Mouse (Mus musculus): Measurements from ENCODE around the gene Glrx3. TPM values are rescaled to one million over a fixed set of nuclear protein-coding genes. Genes with fewer than 3 reads are reported as not detected.

Glrx3 gene
- polyA plus RNA-seq (2014; fragmentation: Nextera tagmentation; extraction: Ambion mirVana), result 289 and 319 TPM in 2 replicates

DNA sequence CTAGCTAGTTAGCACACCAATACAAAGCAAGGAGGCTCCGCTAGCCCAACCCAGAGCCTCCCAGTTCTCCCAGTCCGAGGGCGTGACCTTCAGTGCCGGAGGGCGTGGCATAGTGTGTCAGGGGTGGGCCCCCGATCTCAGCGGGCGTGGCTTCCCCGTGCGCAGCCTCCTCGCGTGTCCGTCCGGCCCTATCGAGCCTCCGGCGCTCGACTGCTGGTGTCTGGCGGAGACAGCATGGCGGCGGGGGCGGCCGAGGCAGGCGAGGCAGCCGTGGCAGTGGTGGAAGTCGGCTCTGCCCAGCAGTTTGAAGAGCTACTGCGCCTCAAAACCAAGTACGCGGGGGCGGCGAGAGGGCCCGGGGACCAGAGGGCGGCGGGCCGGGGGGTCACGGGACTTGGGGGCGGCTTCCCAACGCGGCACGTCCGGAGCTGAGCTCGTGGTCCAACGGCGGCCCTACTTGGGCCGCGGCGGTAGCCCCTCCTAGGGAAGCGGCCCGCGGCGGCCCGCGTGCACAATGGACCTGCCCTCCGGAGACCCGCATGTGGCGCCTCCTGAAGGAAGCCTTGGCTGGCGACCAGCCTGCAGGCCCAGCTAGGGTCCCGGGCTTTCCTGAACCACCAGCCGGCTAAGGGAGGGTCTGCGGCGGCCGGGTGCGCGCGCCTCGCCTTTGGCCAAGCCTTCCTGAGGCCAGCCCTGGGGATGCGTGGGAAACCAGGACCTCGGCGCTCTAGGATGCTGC lies at the start of gene Glrx3:
Gene Glrx3 (plus strand): TSS at position 175 of the 739 bp plus-strand sequence.
- H3K9ac ChIP-seq (ENCODE audit: low read depth, low read length), result peak within 1 kb of the TSS; percentile 93
- H3K36me3 ChIP-seq (ENCODE audit: control insufficient read depth, insufficient read depth, low read length), result no peaks in the 10 kb centered on the region
- no peaks in the 10 kb centered on the region for H3K27me3 ChIP-seq (ENCODE audit: control insufficient read depth, insufficient read depth, low read length)
- peak within 1 kb of the TSS; percentile 79 for H3K4me2 ChIP-seq (replicated peaks; ENCODE audit: low read depth, low read length)
- H3K4me3 ChIP-seq (ENCODE audit: low read length), result peak within 1 kb of the TSS; percentile 96
- H3K9me3 ChIP-seq (ENCODE audit: control insufficient read depth, low read length), result no peaks in the 10 kb centered on the region
- peak; percentile 97 for ATAC-seq (ENCODE audit: low FRiP score, low TSS enrichment)
- peak within 1 kb of the TSS; percentile 69 for H3K27ac ChIP-seq (ENCODE audit: low read depth, low read length)
- 1% methylated on average over 60 of the region's 69 CpGs for WGBS
- peaks cover 7% of the 10 kb centered on the region; the same call in 1 of the 2 replicates for H3K4me1 ChIP-seq (ENCODE audit: control insufficient read depth, insufficient read depth, low read length)

- no peak for ATAC-seq (ENCODE audit: low FRiP score, low TSS enrichment)
- no peak overlapping the region for H3K4me2 ChIP-seq (replicated peaks; ENCODE audit: low read depth, low read length)
- H3K9me3 ChIP-seq (ENCODE audit: control insufficient read depth, low read length), result no peaks in the 10 kb centered on the region
- H3K36me3 ChIP-seq (ENCODE audit: control insufficient read depth, insufficient read depth, low read length), result no peaks in the 10 kb centered on the region
- no peak overlapping the region for H3K27ac ChIP-seq (ENCODE audit: low read depth, low read length)
- 73% methylated on average over 5 of the region's 5 CpGs for WGBS
- H3K9ac ChIP-seq (ENCODE audit: low read depth, low read length), result no peak overlapping the region
- no peak overlapping the region for H3K4me3 ChIP-seq (ENCODE audit: low read length)
- H3K4me1 ChIP-seq (ENCODE audit: control insufficient read depth, insufficient read depth, low read length), result no peaks in the 10 kb centered on the region
- no peaks in the 10 kb centered on the region for H3K27me3 ChIP-seq (ENCODE audit: control insufficient read depth, insufficient read depth, low read length)
Observed at GRCm38 (mm10) chr7:137387863-137388262, 49.6 kb upstream of the Glrx3 start.

GRCm38 (mm10) chr7:137395421-137395820 lies 42.0 kb upstream of the Glrx3 start:
- Histone ChIP-seq H3K4me1 (ENCODE audit: control insufficient read depth, insufficient read depth, low read length) (no peaks in the 10 kb centered on the region), H3K36me3 (ENCODE audit: control insufficient read depth, insufficient read depth, low read length) (no peaks in the 10 kb centered on the region), H3K4me3 (ENCODE audit: low read length) (no peak overlapping the region), H3K4me2 (replicated peaks; ENCODE audit: low read depth, low read length) (no peak overlapping the region), H3K9me3 (ENCODE audit: control insufficient read depth, low read length) (no peaks in the 10 kb centered on the region), H3K27ac (ENCODE audit: low read depth, low read length) (no peak overlapping the region), H3K27me3 (ENCODE audit: control insufficient read depth, insufficient read depth, low read length) (no peaks in the 10 kb centered on the region), H3K9ac (ENCODE audit: low read depth, low read length) (no peak overlapping the region)
- no peak for ATAC-seq (ENCODE audit: low FRiP score, low TSS enrichment)
- 80% methylated on average over 4 of the region's 4 CpGs for WGBS

DNA sequence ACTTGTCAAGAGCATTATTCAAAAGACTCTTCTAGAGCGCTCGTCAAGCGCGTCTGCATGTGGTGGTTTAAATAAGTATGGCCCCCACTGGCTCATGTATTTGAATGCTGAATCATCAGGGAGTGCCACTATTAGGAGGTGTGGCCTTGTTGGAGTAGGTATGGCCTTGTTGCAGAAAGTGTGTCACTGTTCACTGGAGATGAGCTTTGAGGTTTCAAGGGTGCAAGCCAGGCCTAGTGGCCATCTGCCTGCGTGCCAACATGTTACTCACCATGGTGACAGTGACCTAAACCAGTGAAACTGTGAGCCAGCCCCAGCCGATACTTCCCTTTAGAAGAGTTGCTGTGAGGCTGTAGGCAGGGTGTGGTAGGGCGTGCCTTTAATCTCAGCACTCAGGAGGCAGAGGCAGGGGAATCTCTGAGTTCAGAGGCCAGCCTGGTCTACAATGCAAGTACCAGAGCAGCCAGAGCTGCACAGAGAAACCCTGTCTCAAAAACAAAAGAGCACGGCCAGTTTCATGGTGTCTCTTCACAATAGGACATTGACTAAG lies 40.0 kb upstream of the Glrx3 start:
- Histone ChIP-seq H3K27me3 (ENCODE audit: control insufficient read depth, insufficient read depth, low read length) (no peaks in the 10 kb centered on the region), H3K4me3 (ENCODE audit: low read length) (no peak overlapping the region), H3K9ac (ENCODE audit: low read depth, low read length) (no peak overlapping the region), H3K36me3 (ENCODE audit: control insufficient read depth, insufficient read depth, low read length) (no peaks in the 10 kb centered on the region), H3K27ac (ENCODE audit: low read depth, low read length) (no peak overlapping the region), H3K4me1 (ENCODE audit: control insufficient read depth, insufficient read depth, low read length) (no peaks in the 10 kb centered on the region), H3K4me2 (replicated peaks; ENCODE audit: low read depth, low read length) (no peak overlapping the region), H3K9me3 (ENCODE audit: control insufficient read depth, low read length) (peaks cover 4% of the 10 kb centered on the region; the same call in 1 of the 2 replicates)
- no peak for ATAC-seq (ENCODE audit: low FRiP score, low TSS enrichment)
- 99% methylated on average over 8 of the region's 8 CpGs for WGBS

- no peaks in the 10 kb centered on the region for H3K27me3 ChIP-seq (ENCODE audit: control insufficient read depth, insufficient read depth, low read length)
- no peak overlapping the region for H3K4me2 ChIP-seq (replicated peaks; ENCODE audit: low read depth, low read length)
- no peak overlapping the region for H3K9ac ChIP-seq (ENCODE audit: low read depth, low read length)
- no peaks in the 10 kb centered on the region for H3K36me3 ChIP-seq (ENCODE audit: control insufficient read depth, insufficient read depth, low read length)
- peaks cover 4% of the 10 kb centered on the region; the same call in 1 of the 2 replicates for H3K9me3 ChIP-seq (ENCODE audit: control insufficient read depth, low read length)
- ATAC-seq (ENCODE audit: low FRiP score, low TSS enrichment), result no peak
- H3K4me3 ChIP-seq (ENCODE audit: low read length), result no peak overlapping the region
- no peaks in the 10 kb centered on the region for H3K4me1 ChIP-seq (ENCODE audit: control insufficient read depth, insufficient read depth, low read length)
- H3K27ac ChIP-seq (ENCODE audit: low read depth, low read length), result no peak overlapping the region
- WGBS, result 88% methylated on average over 4 of the region's 4 CpGs
Observed at GRCm38 (mm10) chr7:137398973-137399372, 38.4 kb upstream of the Glrx3 start.

- Histone ChIP-seq H3K9me3 (ENCODE audit: control insufficient read depth, low read length) (peaks cover 4% of the 10 kb centered on the region; the same call in 1 of the 2 replicates), H3K9ac (ENCODE audit: low read depth, low read length) (no peak overlapping the region), H3K4me2 (replicated peaks; ENCODE audit: low read depth, low read length) (no peak overlapping the region), H3K4me1 (ENCODE audit: control insufficient read depth, insufficient read depth, low read length) (no peaks in the 10 kb centered on the region), H3K36me3 (ENCODE audit: control insufficient read depth, insufficient read depth, low read length) (no peaks in the 10 kb centered on the region), H3K4me3 (ENCODE audit: low read length) (no peak overlapping the region), H3K27ac (ENCODE audit: low read depth, low read length) (no peak overlapping the region), H3K27me3 (ENCODE audit: control insufficient read depth, insufficient read depth, low read length) (no peaks in the 10 kb centered on the region)
- ATAC-seq (ENCODE audit: low FRiP score, low TSS enrichment), result no peak
- 72% methylated on average over 2 of the region's 2 CpGs for WGBS
Observed at GRCm38 (mm10) chr7:137404146-137404545, 33.3 kb upstream of the Glrx3 start.

DNA sequence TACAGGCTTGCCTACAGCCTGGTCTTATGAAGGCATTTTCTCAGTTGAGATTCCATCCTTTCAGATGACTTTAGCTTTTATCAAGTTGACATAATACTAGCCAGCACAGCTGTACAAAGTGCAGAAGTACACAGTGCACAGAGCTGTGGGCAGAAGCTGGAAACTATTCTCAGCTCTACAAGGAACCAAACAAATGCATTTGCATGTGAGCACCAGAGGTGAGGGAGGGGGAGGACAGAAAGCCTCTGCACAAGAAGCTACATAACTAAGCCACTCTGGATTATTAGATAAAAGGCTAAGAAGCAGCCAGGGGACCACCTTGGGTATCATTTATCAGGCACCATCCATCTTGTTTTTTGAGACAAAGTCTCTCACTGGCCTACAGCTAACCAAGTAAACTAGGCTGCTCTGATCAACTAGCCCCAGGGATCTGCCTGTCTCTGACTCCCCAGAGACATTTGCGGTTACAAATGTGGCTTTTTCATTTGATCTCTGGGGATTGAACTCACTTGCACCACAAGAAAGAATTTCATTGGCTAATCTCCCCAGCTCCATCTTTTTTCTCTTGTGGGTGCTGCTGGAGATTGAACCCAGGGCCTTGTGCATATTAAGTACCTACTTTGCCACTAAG lies 29.9 kb upstream of the Glrx3 start:
- H3K4me3 ChIP-seq (ENCODE audit: low read length), result no peak overlapping the region
- no peaks in the 10 kb centered on the region for H3K9me3 ChIP-seq (ENCODE audit: control insufficient read depth, low read length)
- H3K27me3 ChIP-seq (ENCODE audit: control insufficient read depth, insufficient read depth, low read length), result no peaks in the 10 kb centered on the region
- WGBS, result 94% methylated on average over 1 of the region's 1 CpGs
- no peak overlapping the region for H3K4me2 ChIP-seq (replicated peaks; ENCODE audit: low read depth, low read length)
- H3K4me1 ChIP-seq (ENCODE audit: control insufficient read depth, insufficient read depth, low read length), result no peaks in the 10 kb centered on the region
- no peaks in the 10 kb centered on the region for H3K36me3 ChIP-seq (ENCODE audit: control insufficient read depth, insufficient read depth, low read length)
- no peak overlapping the region for H3K27ac ChIP-seq (ENCODE audit: low read depth, low read length)
- ATAC-seq (ENCODE audit: low FRiP score, low TSS enrichment), result no peak
- H3K9ac ChIP-seq (ENCODE audit: low read depth, low read length), result no peak overlapping the region

GRCm38 (mm10) chr7:137410337-137411197 lies 26.8 kb upstream of the Glrx3 start, which contains the start of gene 9430038I01Rik:
Gene 9430038I01Rik, minus strand, starts transcription at chr7:137410762.
- Histone ChIP-seq H3K36me3 (ENCODE audit: control insufficient read depth, insufficient read depth, low read length) (no peaks in the 10 kb centered on the region), H3K4me3 (ENCODE audit: low read length) (peak within 1 kb of the TSS; percentile 65), H3K27me3 (ENCODE audit: control insufficient read depth, insufficient read depth, low read length) (no peaks in the 10 kb centered on the region), H3K4me1 (ENCODE audit: control insufficient read depth, insufficient read depth, low read length) (no peaks in the 10 kb centered on the region), H3K27ac (ENCODE audit: low read depth, low read length) (peak within 1 kb of the TSS; percentile 74), H3K4me2 (replicated peaks; ENCODE audit: low read depth, low read length) (peak within 1 kb of the TSS; percentile 48), H3K9me3 (ENCODE audit: control insufficient read depth, low read length) (no peaks in the 10 kb centered on the region), H3K9ac (ENCODE audit: low read depth, low read length) (peak within 1 kb of the TSS; percentile 65)
- whole genome bisulfite sequencing, result under 1% methylated on average over 63 of the region's 63 CpGs
- ATAC-seq (ENCODE audit: low FRiP score, low TSS enrichment), result peak; percentile 100

Measured in kidney, embryonic 14.5 days (tissue).